Mouse (Mus musculus) hindbrain, embryonic 11.5 days (tissue): ENCODE results near the gene Ccdc84. TPM values are rescaled to one million over a fixed set of nuclear protein-coding genes. Genes with fewer than 3 reads are reported as not detected.
"Not testable (repeated sequence)": the region's sequence is repeated elsewhere in the genome, so short reads cannot be mapped to it uniquely, and the experiment has no call there.

Source experiments
- ATAC-seq: fragments of 200-750 bp; cut with Nextera tagmentation; 2 replicates; pipeline ENCODE4 v1.8.0; 2017; ENCODE audit warnings: mild to moderate bottlenecking, moderate TSS enrichment, moderate library complexity; ENCODE audit not compliant: low FRiP score
- DNase-seq: peaks from one replicate; pipeline ENCODE4 v3.0.0-alpha.2; 2015; ENCODE audit warnings: low spot score
- H3K27ac ChIP-seq: fragments of 300-500 bp; sonication (generic); 2 replicates; pipeline ENCODE4 v1.5.1; 2014; ENCODE audit warnings: mild to moderate bottlenecking, low read depth, low read length
- H3K27me3 ChIP-seq: fragments of 300-500 bp; sonication (generic); 2 replicates; pipeline ENCODE4 v1.6.1; 2014; ENCODE audit warnings: mild to moderate bottlenecking, low read length, moderate library complexity, mixed read lengths; ENCODE audit not compliant: control insufficient read depth, insufficient read depth
- H3K36me3 ChIP-seq: fragments of 300-500 bp; sonication (generic); 2 replicates; pipeline ENCODE4 v1.6.1; 2014; ENCODE audit warnings: mild to moderate bottlenecking, low read length, moderate library complexity, mixed read lengths; ENCODE audit not compliant: control insufficient read depth, insufficient read depth
- H3K4me1 ChIP-seq: fragments of 300-500 bp; sonication (generic); replicated peaks from 2 replicates; pipeline ENCODE4 v1.6.1; 2014; ENCODE audit warnings: low read length, mixed read lengths; ENCODE audit not compliant: control insufficient read depth, insufficient read depth
- H3K4me2 ChIP-seq: fragments of 300-500 bp; sonication (generic); replicated peaks from 2 replicates; pipeline ENCODE4 v1.6.1; 2014; ENCODE audit warnings: mild to moderate bottlenecking, low read depth, low read length
- H3K4me3 ChIP-seq: fragments of 300-500 bp; sonication (generic); 2 replicates; pipeline ENCODE4 v1.5.1; 2014; ENCODE audit warnings: low read depth, low read length
- H3K9ac ChIP-seq: fragments of 300-500 bp; sonication (generic); 2 replicates; pipeline ENCODE4 v1.6.1; 2014; ENCODE audit warnings: low read depth, low read length
- H3K9me3 ChIP-seq: fragments of 300-500 bp; sonication (generic); 2 replicates; pipeline ENCODE4 v1.6.1; 2016; ENCODE audit warnings: low read length; ENCODE audit not compliant: control insufficient read depth
- WGBS: fragments of 180-500 bp; shearing (Covaris S2); extraction: QIAGEN DNeasy Blood & Tissue Kit; methylation state at CpG from one replicate; pipeline ENCODE4 v1.1.7; 2014; 5-methylcytosine and 5-hydroxymethylcytosine counted together
- polyA plus RNA-seq: library from polyadenylated mRNA; unstranded; fragments of >200 nt; fragmentation: Nextera tagmentation; extraction: Ambion mirVana; gene quantifications from 2 replicates; pipeline ENCODE4 v1.2.1, GENCODE M21; 2014

The Ccdc84 gene
- polyA plus RNA-seq, 1 experiment from 2014 or later = 22.0 TPM

GRCm38 (mm10) chr9:44412306-44412705, 6.1 kb downstream of the Ccdc84 start:
- H3K9me3 ChIP-seq = no peaks in the 10 kb centered on the region
- peaks cover 8% of the 10 kb centered on the region; the same call in 1 of the 2 replicates for H3K36me3 ChIP-seq
- H3K9ac ChIP-seq = no peak overlapping the region
- H3K4me3 ChIP-seq = no peak overlapping the region
- DNase-seq (no peak), ATAC-seq (no peak)
- no peak overlapping the region for H3K27ac ChIP-seq
- 92% methylated on average over 4 of the region's 4 CpGs for WGBS
- H3K4me2 ChIP-seq = no peak overlapping the region
- H3K4me1 ChIP-seq = no peaks in the 10 kb centered on the region
- H3K27me3 ChIP-seq = no peaks in the 10 kb centered on the region

- no peak overlapping the region for H3K4me2 ChIP-seq
- WGBS = 79% methylated on average over 1 of the region's 1 CpGs
- no peak overlapping the region for H3K27ac ChIP-seq
- H3K36me3 ChIP-seq = peaks cover 8% of the 10 kb centered on the region; the same call in 1 of the 2 replicates
- no peaks in the 10 kb centered on the region for H3K27me3 ChIP-seq
- ATAC-seq (no peak), DNase-seq (no peak)
- no peaks in the 10 kb centered on the region for H3K9me3 ChIP-seq
- no peak overlapping the region for H3K4me3 ChIP-seq
- H3K9ac ChIP-seq = no peak overlapping the region
- no peaks in the 10 kb centered on the region for H3K4me1 ChIP-seq
Observed at GRCm38 (mm10) chr9:44411601-44412130, 6.7 kb downstream of the Ccdc84 start.

GRCm38 (mm10) chr9:44410647-44411336, 7.6 kb downstream of the Ccdc84 start:
- H3K9me3 ChIP-seq = no peaks in the 10 kb centered on the region
- DNase-seq (no peak), ATAC-seq (no peak)
- no peak overlapping the region for H3K4me2 ChIP-seq
- no peak overlapping the region for H3K9ac ChIP-seq
- no peaks in the 10 kb centered on the region for H3K27me3 ChIP-seq
- H3K4me3 ChIP-seq = no peak overlapping the region
- H3K27ac ChIP-seq = no peak overlapping the region
- peaks cover 8% of the 10 kb centered on the region; the same call in 1 of the 2 replicates for H3K36me3 ChIP-seq
- 80% methylated on average over 2 of the region's 2 CpGs for WGBS
- H3K4me1 ChIP-seq = no peaks in the 10 kb centered on the region

GRCm38 (mm10) chr9:44408693-44409092, 9.7 kb downstream of the Ccdc84 start:
- not testable (repeated sequence) for DNase-seq, H3K9ac ChIP-seq, H3K4me1 ChIP-seq, H3K27me3 ChIP-seq, H3K36me3 ChIP-seq, ATAC-seq, H3K27ac ChIP-seq, H3K9me3 ChIP-seq
- H3K4me2 ChIP-seq = peak overlapping the region; percentile 54
- 82% methylated on average over 9 of the region's 9 CpGs for WGBS
- H3K4me3 ChIP-seq = peak overlapping the region; percentile 87

- Histone ChIP-seq H3K27me3 (no peaks in the 10 kb centered on the region), H3K9ac (peak overlapping the region; percentile 81), H3K36me3 (peaks cover 7% of the 10 kb centered on the region; the same call in 1 of the 2 replicates), H3K4me3 (peak overlapping the region; percentile 87), H3K4me1 (no peaks in the 10 kb centered on the region), H3K27ac (peak overlapping the region; percentile 92; the same call in 1 of the 2 replicates), H3K9me3 (no peaks in the 10 kb centered on the region), H3K4me2 (peak overlapping the region; percentile 54)
- 2% methylated on average over 24 of the region's 24 CpGs for WGBS
- no peak for ATAC-seq
- DNase-seq = no peak
Observed at GRCm38 (mm10) chr9:44407752-44408097, 10.6 kb downstream of the Ccdc84 start.

GRCm38 (mm10) chr9:44406906-44407751, 11.2 kb downstream of the Ccdc84 start, which contains the start of the genes Rps25 and Trappc4:
TSS of gene Rps25 (plus strand) at chr9:44407139.
TSS of gene Trappc4 (minus strand) at chr9:44407600.
- WGBS = 0% methylated on average over 48 of the region's 51 CpGs

GRCm38 (mm10) chr9:44405011-44405410, 13.4 kb downstream of the Ccdc84 start:
- no peak for ATAC-seq
- Histone ChIP-seq H3K4me3 (no peak overlapping the region), H3K9ac (no peak overlapping the region), H3K27ac (no peak overlapping the region), H3K4me2 (no peak overlapping the region), H3K9me3 (no peaks in the 10 kb centered on the region), H3K4me1 (no peaks in the 10 kb centered on the region), H3K27me3 (no peaks in the 10 kb centered on the region), H3K36me3 (no peaks in the 10 kb centered on the region; the same call in 1 of the 2 replicates)
- DNase-seq = no peak
- 81% methylated on average over 3 of the region's 3 CpGs for WGBS

More at GRCm38 (mm10) chr9:44406906-44407751, 11.2 kb downstream of the Ccdc84 start, which contains the start of the genes Rps25 and Trappc4:
- Histone ChIP-seq H3K9ac (peak within 1 kb of the TSS; percentile 81), H3K4me2 (peak within 1 kb of the TSS; percentile 60), H3K9me3 (no peaks in the 10 kb centered on the region), H3K36me3 (peaks cover 5% of the 10 kb centered on the region; the same call in 1 of the 2 replicates), H3K27ac (peak within 1 kb of the TSS; percentile 92), H3K27me3 (no peaks in the 10 kb centered on the region), H3K4me3 (peak within 1 kb of the TSS; percentile 87), H3K4me1 (no peaks in the 10 kb centered on the region)
- peak; percentile 97 for DNase-seq
- ATAC-seq = peak; percentile 97

GRCm38 (mm10) chr9:44401081-44401480, 17.3 kb downstream of the Ccdc84 start:
- peaks cover 3% of the 10 kb centered on the region; the same call in 1 of the 2 replicates for H3K4me1 ChIP-seq

More at GRCm38 (mm10) chr9:44401081-44401480, 17.3 kb downstream of the Ccdc84 start:
- no peak overlapping the region for H3K9ac ChIP-seq
- no peak overlapping the region for H3K4me2 ChIP-seq
- no peaks in the 10 kb centered on the region for H3K27me3 ChIP-seq
- H3K9me3 ChIP-seq = no peaks in the 10 kb centered on the region
- H3K36me3 ChIP-seq = no peaks in the 10 kb centered on the region; the same call in 1 of the 2 replicates
- WGBS = 90% methylated on average over 4 of the region's 4 CpGs
- no peak overlapping the region for H3K27ac ChIP-seq
- DNase-seq = no peak
- ATAC-seq = no peak
- H3K4me3 ChIP-seq = no peak overlapping the region
